Comparison of ENCODE assay signal across 11 mouse cellular contexts in the genomic region with DNA sequence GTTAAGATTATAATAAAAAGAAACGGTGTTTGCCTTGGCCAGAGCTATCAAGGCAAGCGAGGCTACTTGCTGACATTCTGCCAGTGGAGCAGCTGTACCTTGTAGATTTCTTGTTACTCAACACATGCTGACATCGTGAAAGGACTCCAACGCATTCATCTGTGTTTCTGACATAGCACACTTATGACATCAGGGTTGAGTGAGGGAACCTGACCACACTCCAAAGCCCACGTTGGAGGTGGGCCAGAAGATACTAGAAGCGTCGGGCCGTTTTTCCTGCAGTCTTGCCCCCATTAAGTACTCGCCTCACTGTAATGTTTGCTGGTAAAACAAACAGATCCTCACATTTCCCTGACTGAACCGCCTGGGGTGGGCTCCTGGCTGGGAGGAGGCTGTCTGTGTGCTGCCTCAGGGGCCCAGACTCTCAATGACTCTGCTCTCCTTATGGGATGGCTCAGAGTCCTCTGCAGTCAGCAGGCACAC.
A peak's percentile ranks its signal among the peaks of the same experiment; 100 is the strongest.
DNase-seq lines count a peak whose midpoint lies in the region; ATAC-seq and TF ChIP-seq lines count a peak whose summit lies in the region.
"Had no signal": no experiment of that assay in that cellular context is flagged by ENCODE, and none has a peak within 500 bp of the region (broad histone marks: within the 10 kb centered on the region; RNA-seq: fewer than 3 reads in every experiment).

No protein-coding gene starts in this region.

- H3K4me2 ChIP-seq in stomach, embryonic 16.5 days (ENCODE audit: low read depth, low read length) = peak overlapping the region; percentile 25; the same call in 1 of the 2 replicates
- H3K4me2 ChIP-seq: neural tube, embryonic 12.5 days had no signal

- POLR2A ChIA-PET in Patski (lab: Charles Lee) = interaction anchor here (0.7 to 0.8 kb wide), 2 partner anchors 37 to 77 kb away, joined by 3 read pairs; no protein-coding TSS in a partner anchor

- H3K4me3 ChIP-seq in heart, adult 2 months = no peak overlapping the region
- H3K4me3 ChIP-seq in stomach, embryonic 16.5 days (replicated peaks; ENCODE audit: low read length) = no peak overlapping the region
- H3K4me3 ChIP-seq: erythroblast, embryonic 14.5 days; neural tube, embryonic 12.5 days had no signal

- CTCF ChIA-PET in Patski (lab: Charles Lee) = interaction anchor here (0.9 to 3.0 kb wide), 6 partner anchors 10 to 274 kb away, joined by 3 to 18 read pairs (median 3); no protein-coding TSS in a partner anchor

- intact Hi-C loops in heart, adult 2 months (cut with DNase I) = no loop called here

- no peaks in the 10 kb centered on the region for H3K9me3 ChIP-seq in stomach, embryonic 16.5 days (replicated peaks; ENCODE audit: control insufficient read depth, low read length)
- H3K9me3 ChIP-seq: neural tube, embryonic 12.5 days had no signal

- ATAC-seq in Patski = peak; percentile 78
- peak; percentile 86 for ATAC-seq in stomach, embryonic 16.5 days (ENCODE audit: insufficient read depth, low FRiP score)

- no peak overlapping the region for H3K9ac ChIP-seq in heart, adult 2 months (ENCODE audit: low read depth, low read length)
- H3K9ac ChIP-seq in stomach, embryonic 16.5 days (ENCODE audit: low read length) = peak overlapping the region; percentile 61
- H3K9ac ChIP-seq: neural tube, embryonic 12.5 days had no signal

- 0 out of 2 replicates have a peak, but pooled peaks have one; percentile 45 for TF ChIP-seq EP300 in heart, adult 2 months (IDR thresholded peaks at IDR 0.05; ENCODE audit: insufficient read depth, low read depth, low read length)

- H3K27me3 ChIP-seq in Patski = no peaks in the 10 kb centered on the region
- no peaks in the 10 kb centered on the region for H3K27me3 ChIP-seq in heart, adult 2 months (ENCODE audit: control insufficient read depth, insufficient read depth, low read length)
- no peaks in the 10 kb centered on the region for H3K27me3 ChIP-seq in stomach, embryonic 16.5 days (ENCODE audit: control insufficient read depth, insufficient read depth, low read length)
- H3K27me3 ChIP-seq: CH12.LX; neural tube, embryonic 12.5 days had no signal

- no peak for TF ChIP-seq CTCF in Patski (IDR thresholded peaks at IDR 0.05)
- no peak for TF ChIP-seq CTCF in heart, adult 2 months (IDR thresholded peaks at IDR 0.05)

- H3K36me3 ChIP-seq in heart, adult 2 months (ENCODE audit: control insufficient read depth, insufficient read depth, low read length) = no peaks in the 10 kb centered on the region
- H3K36me3 ChIP-seq in stomach, embryonic 16.5 days (ENCODE audit: control insufficient read depth, insufficient read depth, low read length) = no peaks in the 10 kb centered on the region
- H3K36me3 ChIP-seq: neural tube, embryonic 12.5 days had no signal

- no peaks in the 10 kb centered on the region for H3K79me2 ChIP-seq in heart, adult 2 months (replicated peaks; ENCODE audit: control insufficient read depth, insufficient read depth, low read length)

- peak; percentile 52 for DNase-seq in gastrocnemius, adult 18-20 months (ENCODE audit: low spot score)
- DNase-seq in gastrocnemius, postnatal 25 days = no peak
- DNase-seq in Patski (ENCODE audit: low read depth, low spot score) = peak; percentile 90
- DNase-seq in heart, adult 2 months = peak; percentile 69 to 78
- peak; percentile 84 for DNase-seq in kidney, postnatal 10 days
- DNase-seq in frontal cortex, postnatal 36 days (ENCODE audit: low spot score in 2 of 2) = no peak
- no peak for DNase-seq in left cerebral cortex, adult 8-10 months (ENCODE audit: low spot score in 2 of 2)

- H3K27ac ChIP-seq in heart, adult 2 months = peak overlapping the region; percentile 71
- peak overlapping the region; percentile 91 for H3K27ac ChIP-seq in stomach, embryonic 16.5 days (ENCODE audit: low read length)
- H3K27ac ChIP-seq: neural tube, embryonic 12.5 days had no signal

- in situ Hi-C loops in Patski (cut with MboI; ENCODE audit: low pct_unique_long_range_greater_than_20kb) = no loop called here

- H3K4me1 ChIP-seq in heart, adult 2 months (ENCODE audit: control insufficient read depth, insufficient read depth, low read length) = peaks cover 28% of the 10 kb centered on the region
- H3K4me1 ChIP-seq in stomach, embryonic 16.5 days (ENCODE audit: control insufficient read depth, insufficient read depth, low read length) = peaks cover 35% of the 10 kb centered on the region

- 9% methylated on average over 10 of the region's 10 CpGs for WGBS in heart, adult 2 months
- WGBS in stomach, embryonic 16.5 days = 6% methylated on average over 10 of the region's 10 CpGs

- 0 out of 2 replicates have a peak, but pooled peaks have one; percentile 16 for TF ChIP-seq POLR2A in heart, adult 2 months (IDR thresholded peaks at IDR 0.05; ENCODE audit: insufficient read depth, low read depth, low read length)

Comparison
In these comparisons a context has a peak if more than half of its experiments do, and no peak if none do; other contexts are left out.
1. DNase-seq: peak in gastrocnemius, adult 18-20 months (single experiment), Patski (single experiment), heart, adult 2 months (2 of 2) and kidney, postnatal 10 days (single experiment); none in gastrocnemius, postnatal 25 days (single experiment), frontal cortex, postnatal 36 days (0 of 2) and left cerebral cortex, adult 8-10 months (0 of 2).